Mouse (Mus musculus): ENCODE measurements at regions not wholly inside any gene's neighbourhood (a gene's known extent, or its start where the extent isn't known, plus 50 kb on each side); places are given as distances from the start of the nearest gene placed in this dataset.

DNA sequence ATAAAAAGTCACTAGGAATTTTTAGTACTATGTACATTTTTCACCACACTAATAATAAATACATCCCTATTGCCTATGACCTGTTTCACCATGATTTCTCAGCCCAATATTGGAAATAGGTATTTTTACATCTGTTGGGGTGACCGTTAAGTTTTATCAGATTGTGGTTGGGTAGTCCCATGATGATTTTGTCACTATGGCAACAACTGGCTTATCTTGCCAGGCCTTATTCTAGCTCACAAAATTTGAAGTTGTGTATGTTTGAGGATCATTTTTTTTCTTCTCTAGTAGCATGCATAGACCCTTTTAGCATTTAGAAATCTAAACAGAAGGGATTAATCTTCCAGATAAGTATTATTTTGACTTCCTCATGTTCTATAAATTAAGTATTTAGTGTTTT is 1211.1 kb upstream of the Pcdh17 start:
- no peak for DNase-seq

DNA sequence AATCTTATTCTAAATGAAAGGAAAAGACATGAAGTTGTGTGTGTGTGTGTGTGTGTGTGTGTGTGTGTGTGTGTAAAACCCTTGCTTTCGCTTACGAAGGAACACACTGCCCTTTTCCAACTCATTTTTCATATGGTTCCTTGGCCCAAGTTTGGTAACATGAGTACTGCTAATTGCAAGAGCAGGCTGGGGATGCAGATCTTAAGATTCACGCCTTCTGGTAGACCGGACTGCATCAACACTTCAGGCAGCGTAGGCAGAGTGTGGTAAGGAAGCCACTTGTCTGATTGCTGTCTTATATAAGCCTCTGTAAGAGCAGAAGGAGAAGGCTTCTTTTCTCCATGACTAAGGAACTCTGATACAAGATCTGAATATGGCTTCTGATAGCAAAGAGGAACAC is 1196.5 kb upstream of the Pcdh17 start:
- peak; percentile 55 for DNase-seq

GRCm38 (mm10) chr14:83247405-83247804 is 1196.0 kb upstream of the Pcdh17 start:
- no peak for DNase-seq

GRCm38 (mm10) chr14:83252922-83253321 is 1190.4 kb upstream of the Pcdh17 start:
- DNase-seq, result no peak

DNA sequence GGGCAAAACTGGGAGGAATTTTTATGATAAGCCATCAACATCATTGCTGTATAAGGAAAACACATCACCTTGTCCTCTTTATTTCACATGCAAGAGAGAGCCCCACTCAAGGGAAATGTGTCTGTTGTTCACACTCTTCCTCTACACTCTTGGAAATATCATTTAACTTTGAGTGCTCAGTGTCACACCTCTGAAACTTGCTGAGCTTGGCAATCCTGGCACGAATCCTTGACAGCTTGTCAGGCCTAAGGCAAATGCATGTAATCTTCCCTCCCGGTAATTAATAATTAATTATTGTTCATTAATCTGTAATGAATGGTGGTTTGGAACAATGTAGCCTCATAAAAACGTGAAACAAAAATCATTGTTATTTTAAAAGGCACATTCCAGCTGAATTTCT is 1140.8 kb upstream of the Pcdh17 start:
- DNase-seq, result no peak

- no peak for DNase-seq
Measured at GRCm38 (mm10) chr14:83320773-83321172, 1122.6 kb upstream of the Pcdh17 start.

DNA sequence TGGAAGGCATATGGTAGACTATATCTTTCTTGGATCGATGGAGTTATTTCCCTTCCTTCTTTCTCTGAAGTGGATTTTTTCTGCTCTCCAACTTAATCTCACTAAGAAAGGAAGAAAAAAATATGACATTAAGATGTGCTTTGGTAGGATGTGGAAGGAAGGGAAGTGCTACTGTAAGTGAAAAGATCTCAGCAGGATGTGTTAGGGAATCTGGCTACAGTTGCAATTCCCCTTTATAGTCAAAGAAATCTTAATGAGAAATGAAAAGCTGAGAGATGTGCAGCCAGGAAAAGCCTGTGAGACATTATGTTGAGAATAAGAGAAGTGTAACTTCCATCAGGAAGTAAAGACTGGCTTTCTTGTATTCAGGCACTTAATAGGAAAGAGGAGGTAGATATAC is 1080.2 kb upstream of the Pcdh17 start:
- DNase-seq, result no peak

All from right cerebral cortex, postnatal 25 days (tissue).